Mouse (Mus musculus) myocyte (in vitro differentiated cells): ENCODE data around the gene AI661453.

Source experiments
- E2F4 ChIP-seq: IDR thresholded peaks from one replicate; pipeline ENCODE4 v1.6.1; 2011; ENCODE audit warnings: mild to moderate bottlenecking, control low read depth, moderate library complexity; ENCODE audit not compliant: insufficient read depth
- MAX ChIP-seq: IDR thresholded peaks from one replicate; pipeline ENCODE4 v1.6.1; 2011; ENCODE audit warnings: low read depth, mild to moderate bottlenecking, control low read depth
- MYOG ChIP-seq, 3 experiments: IDR thresholded peaks; one replicate each; pipeline ENCODE4 v1.6.1; 2011; ENCODE audit warnings: control low read depth in 2 of 3, low read depth in 2 of 3, mild to moderate bottlenecking in 2 of 3; ENCODE audit not compliant: insufficient read length in 2 of 3, control insufficient read depth in 1 of 3, insufficient read depth in 1 of 3
- POLR2A ChIP-seq: IDR thresholded peaks from one replicate; pipeline ENCODE4 v1.6.1; 2011; ENCODE audit warnings: low read depth, mild to moderate bottlenecking, control low read depth, moderate library complexity; ENCODE audit not compliant: insufficient read length
- SRF ChIP-seq: IDR thresholded peaks from one replicate; pipeline ENCODE4 v1.6.1; 2011; ENCODE audit warnings: low read depth; ENCODE audit not compliant: control insufficient read depth, insufficient read length
- TCF12 ChIP-seq: IDR thresholded peaks from one replicate; pipeline ENCODE4 v1.6.1; 2011; ENCODE audit warnings: mild to moderate bottlenecking, control low read depth; ENCODE audit not compliant: poor library complexity, insufficient read depth, severe bottlenecking

- TF ChIP-seq E2F4, result no peak
- no peak for TF ChIP-seq TCF12
- TF ChIP-seq POLR2A, result no peak
- TF ChIP-seq SRF, result no peak
- no peak for TF ChIP-seq MAX
- no peak for TF ChIP-seq MYOG (IDR thresholded peaks at IDR 0.05; ENCODE audit: control insufficient read depth in 1 of 3, insufficient read depth in 1 of 3, insufficient read length in 2 of 3, low read depth in 2 of 3)
Observed at GRCm38 (mm10) chr17:47473434-47473974, 37.1 kb downstream of the AI661453 start.
